Comparison of ENCODE assay signal across 8 mouse cellular contexts in genomic region chr5:81019590-81020254, GRCm38 (mm10). TPM values are rescaled to one million over a fixed set of nuclear protein-coding genes. Genes with fewer than 3 reads are reported as not detected.
DNase-seq lines count a peak whose midpoint lies in the region; ATAC-seq and TF ChIP-seq lines count a peak whose summit lies in the region.
"Had no signal": no experiment of that assay in that cellular context is flagged by ENCODE, and none has a peak within 500 bp of the region (broad histone marks: within the 10 kb centered on the region; RNA-seq: fewer than 3 reads in every experiment).

TSS of gene Adgrl3 (plus strand) at chr5:81020138.

- H3K36me3 ChIP-seq in intestine, embryonic 16.5 days (ENCODE audit: control insufficient read depth, insufficient read depth, low read length): no peaks in the 10 kb centered on the region
- H3K36me3 ChIP-seq in limb, embryonic 10.5 days: no peaks in the 10 kb centered on the region
- H3K36me3 ChIP-seq in midbrain, embryonic 11.5 days (ENCODE audit: control insufficient read depth, insufficient read depth, low read length): no peaks in the 10 kb centered on the region
- no peaks in the 10 kb centered on the region for H3K36me3 ChIP-seq in stomach, embryonic 15.5 days

- H3K4me2 ChIP-seq in intestine, embryonic 16.5 days (ENCODE audit: low read depth, low read length): peak within 1 kb of the TSS; percentile 94
- H3K4me2 ChIP-seq in midbrain, embryonic 11.5 days: peak within 1 kb of the TSS; percentile 98
- H3K4me2 ChIP-seq in stomach, embryonic 15.5 days: peak within 1 kb of the TSS; percentile 76

- H3K9ac ChIP-seq in intestine, embryonic 16.5 days (ENCODE audit: low read depth, low read length): peak within 1 kb of the TSS; percentile 66
- peak within 1 kb of the TSS; percentile 82 for H3K9ac ChIP-seq in midbrain, embryonic 11.5 days (ENCODE audit: low read length)
- H3K9ac ChIP-seq in stomach, embryonic 15.5 days: peak within 1 kb of the TSS; percentile 46; the same call in 1 of the 2 replicates

- peak; percentile 96 for TF ChIP-seq POLR2A in brain, embryonic 14.5 days (IDR thresholded peaks at IDR 0.05; ENCODE audit: borderline replicate concordance, extremely low read depth, insufficient read depth, insufficient read length, poor library complexity, severe bottlenecking)

- no peaks in the 10 kb centered on the region for H3K9me3 ChIP-seq in intestine, embryonic 16.5 days (ENCODE audit: control insufficient read depth, low read length)
- no peaks in the 10 kb centered on the region for H3K9me3 ChIP-seq in limb, embryonic 10.5 days (replicated peaks)
- H3K9me3 ChIP-seq in midbrain, embryonic 11.5 days (ENCODE audit: control insufficient read depth, low read length): no peaks in the 10 kb centered on the region
- H3K9me3 ChIP-seq in stomach, embryonic 15.5 days: no peaks in the 10 kb centered on the region

- peaks cover 9% of the 10 kb centered on the region; the same call in 1 of the 2 replicates for H3K4me1 ChIP-seq in intestine, embryonic 16.5 days (ENCODE audit: control insufficient read depth, insufficient read depth, low read length)
- H3K4me1 ChIP-seq in limb, embryonic 10.5 days: peaks cover 33% of the 10 kb centered on the region
- peaks cover 20% of the 10 kb centered on the region for H3K4me1 ChIP-seq in midbrain, embryonic 11.5 days (ENCODE audit: control insufficient read depth, insufficient read depth, low read length)
- H3K4me1 ChIP-seq in stomach, embryonic 15.5 days: peaks cover 7% of the 10 kb centered on the region; the same call in 1 of the 2 replicates

- peaks cover 18% of the 10 kb centered on the region; the same call in 1 of the 2 replicates for H3K27me3 ChIP-seq in intestine, embryonic 16.5 days (replicated peaks; ENCODE audit: control insufficient read depth, insufficient read depth, low read length)
- H3K27me3 ChIP-seq in limb, embryonic 10.5 days (ENCODE audit: low read depth, poor library complexity, severe bottlenecking): peaks cover 5% of the 10 kb centered on the region; the same call in 1 of the 2 replicates
- no peaks in the 10 kb centered on the region for H3K27me3 ChIP-seq in midbrain, embryonic 11.5 days (ENCODE audit: control insufficient read depth, insufficient read depth, low read length)
- no peaks in the 10 kb centered on the region; the same call in 1 of the 2 replicates for H3K27me3 ChIP-seq in stomach, embryonic 15.5 days (replicated peaks)

- H3K27ac ChIP-seq in intestine, embryonic 16.5 days (ENCODE audit: low read length): peak within 1 kb of the TSS; percentile 59
- peak within 1 kb of the TSS; percentile 98 for H3K27ac ChIP-seq in limb, embryonic 10.5 days
- H3K27ac ChIP-seq in midbrain, embryonic 11.5 days (ENCODE audit: low read depth, low read length): peak within 1 kb of the TSS; percentile 94
- peak within 1 kb of the TSS; percentile 79 for H3K27ac ChIP-seq in stomach, embryonic 15.5 days
- H3K27ac ChIP-seq: macrophage had no signal

- no peak for TF ChIP-seq CTCF in brain, embryonic 14.5 days (IDR thresholded peaks at IDR 0.05; ENCODE audit: borderline replicate concordance, extremely low read depth, insufficient read depth, insufficient read length)

- under 1% methylated on average over 57 of the region's 70 CpGs for WGBS in intestine, embryonic 16.5 days
- 2% methylated on average over 67 of the region's 70 CpGs for WGBS in limb, embryonic 10.5 days
- under 1% methylated on average over 65 of the region's 70 CpGs for WGBS in midbrain, embryonic 11.5 days
- under 1% methylated on average over 51 of the region's 70 CpGs for WGBS in stomach, embryonic 15.5 days

- ATAC-seq in granulocyte monocyte progenitor cell, adult 5-6 weeks (replicated peaks; ENCODE audit: poor library complexity, severe bottlenecking): peak; percentile 52
- ATAC-seq in intestine, embryonic 16.5 days: peak; percentile 84
- peak; percentile 92 for ATAC-seq in midbrain, embryonic 11.5 days (ENCODE audit: low FRiP score)
- peak; percentile 90 for ATAC-seq in stomach, embryonic 15.5 days (ENCODE audit: insufficient read depth, low FRiP score, low read depth)

- DNase-seq in brain, embryonic 14.5 days (ENCODE audit: low read depth): peak; percentile 95
- DNase-seq in embryo, embryonic 11.5 days (ENCODE audit: low read depth, low spot score): peak; percentile 76
- peak; percentile 90 for DNase-seq in limb, embryonic 10.5 days (ENCODE audit: low spot score)
- peak; percentile 98 for DNase-seq in midbrain, embryonic 11.5 days (ENCODE audit: low spot score, missing footprints)

- peak within 1 kb of the TSS; percentile 67 for H3K4me3 ChIP-seq in intestine, embryonic 16.5 days (ENCODE audit: low read length)
- H3K4me3 ChIP-seq in limb, embryonic 10.5 days: peak within 1 kb of the TSS; percentile 88
- H3K4me3 ChIP-seq in midbrain, embryonic 11.5 days (ENCODE audit: low read depth, low read length): peak within 1 kb of the TSS; percentile 71
- peak within 1 kb of the TSS; percentile 68 for H3K4me3 ChIP-seq in stomach, embryonic 15.5 days (replicated peaks)

RNA-seq across cellular contexts. Expression of gene Adgrl3, which starts in this region (rescaled TPM):
- 53.9 and 89.2 TPM in 2 replicates for polyA plus RNA-seq in brain, embryonic 14.5 days (2012; rRNA removed)
- total RNA-seq in granulocyte monocyte progenitor cell, adult 5-6 weeks (2014; fragmentation: Nextera tagmentation): not detected in 2 replicates
- not detected in 2 replicates for total RNA-seq in granulocyte monocyte progenitor cell, adult 5-6 weeks (2017)
- 6.5 and 6.8 TPM in 2 replicates for polyA plus RNA-seq in intestine, embryonic 16.5 days (2015; fragmentation: Nextera tagmentation; extraction: Ambion mirVana)
- polyA plus RNA-seq in limb, embryonic 10.5 days (2016; fragmentation: Nextera tagmentation; extraction: Ambion mirVana): 9.4 and 15.0 TPM in 2 replicates
- 18.9 and 24.3 TPM in 2 replicates for polyA plus RNA-seq in midbrain, embryonic 11.5 days (2014; fragmentation: Nextera tagmentation; extraction: Ambion mirVana)
- polyA plus RNA-seq in stomach, embryonic 15.5 days (2015; fragmentation: Nextera tagmentation; extraction: Ambion mirVana): 17.3 and 17.5 TPM in 2 replicates
- polyA plus RNA-seq: macrophage had no signal

Comparison
In these comparisons a context has a peak if more than half of its experiments do, and no peak if none do; other contexts are left out.
1. Peak in every context shown above with its lines: DNase-seq, ATAC-seq, H3K4me3 ChIP-seq and H3K27ac ChIP-seq.
2. Peak in ATAC-seq in granulocyte monocyte progenitor cell, adult 5-6 weeks; RNA of the gene not detected or under 1 TPM.